Mouse (Mus musculus) megakaryocyte-erythroid progenitor cell, adult 5-6 weeks (primary cell): ENCODE results near the gene Mt2. TPM values are rescaled to one million over a fixed set of nuclear protein-coding genes. Genes with fewer than 3 reads are reported as not detected.
"Not testable (repeated sequence)": the region's sequence is repeated elsewhere in the genome, so short reads cannot be mapped to it uniquely, and the experiment has no call there.

Experiments used
- ATAC-seq: replicated peaks from 2 replicates; pipeline ENCODE4 v1.8.0; 2016; ENCODE audit warnings: mild to moderate bottlenecking, inconsistent platforms; ENCODE audit not compliant: severe bottlenecking, poor library complexity, low FRiP score, low TSS enrichment
- total RNA-seq, 2 experiments: library from RNA; stranded (forward) in 1 of 2; stranded (reverse) in 1 of 2; fragments of 200-1000, 215-1000 nt in 1 of 2; fragments of >200 nt in 1 of 2; fragmentation: Nextera tagmentation in 1 of 2; gene quantifications; 2 replicates each; pipeline ENCODE4 v1.2.3; 2014 to 2017

Gene Mt2
- total RNA-seq (2014; fragmentation: Nextera tagmentation) (352 and 428 TPM in 2 replicates), total RNA-seq (2017) (400 TPM in 2 replicates)

- ATAC-seq = peak; percentile 89
Observed at GRCm38 (mm10) chr8:94172075-94172808, at the start of gene Mt2. Gene Mt2, plus strand, starts transcription at chr8:94172664.

- no peak for ATAC-seq
Observed at GRCm38 (mm10) chr8:94122711-94123468, 49.6 kb upstream of the Mt2 start.

- no peak for ATAC-seq
Observed at GRCm38 (mm10) chr8:94127711-94128110, 44.8 kb upstream of the Mt2 start.

GRCm38 (mm10) chr8:94129133-94129789 is 43.2 kb upstream of the Mt2 start:
- ATAC-seq = no peak

- ATAC-seq = no peak
Observed at GRCm38 (mm10) chr8:94130126-94130525, 42.3 kb upstream of the Mt2 start.

- no peak for ATAC-seq
Observed at GRCm38 (mm10) chr8:94132096-94132495, 40.4 kb upstream of the Mt2 start.

- not testable (repeated sequence) for ATAC-seq
Observed at GRCm38 (mm10) chr8:94134601-94135000, 37.9 kb upstream of the Mt2 start.

- ATAC-seq = no peak
Observed at GRCm38 (mm10) chr8:94135556-94135955, 36.9 kb upstream of the Mt2 start.

GRCm38 (mm10) chr8:94136192-94136591 is 36.3 kb upstream of the Mt2 start:
- no peak for ATAC-seq

GRCm38 (mm10) chr8:94136933-94137332 is 35.5 kb upstream of the Mt2 start, which contains the start of gene Mt4:
Gene Mt4, plus strand, starts transcription at chr8:94137197.
- ATAC-seq = no peak

- ATAC-seq = no peak
Observed at GRCm38 (mm10) chr8:94140266-94140795, 32.1 kb upstream of the Mt2 start.

GRCm38 (mm10) chr8:94148236-94148635 is 24.2 kb upstream of the Mt2 start:
- ATAC-seq = no peak

- ATAC-seq = no peak
Observed at GRCm38 (mm10) chr8:94150925-94151324, 21.5 kb upstream of the Mt2 start.

GRCm38 (mm10) chr8:94152513-94153300 is 19.8 kb upstream of the Mt2 start, which contains the start of gene Mt3:
Gene Mt3, plus strand, starts transcription at chr8:94152607.
- ATAC-seq = peak; percentile 88

- ATAC-seq = no peak
Observed at GRCm38 (mm10) chr8:94153451-94153850, 19.0 kb upstream of the Mt2 start.

- ATAC-seq = no peak
Observed at GRCm38 (mm10) chr8:94154537-94154936, 17.9 kb upstream of the Mt2 start.

GRCm38 (mm10) chr8:94156092-94156491 is 16.4 kb upstream of the Mt2 start:
- no peak for ATAC-seq

- not testable (repeated sequence) for ATAC-seq
Observed at GRCm38 (mm10) chr8:94165772-94166171, 6.7 kb upstream of the Mt2 start.

- peak; percentile 56 for ATAC-seq
Observed at GRCm38 (mm10) chr8:94167244-94167643, 5.2 kb upstream of the Mt2 start.
